Mouse (Mus musculus) lung, adult 2 months (tissue): Measurements from ENCODE around the gene Egln3. TPM values are rescaled to one million over a fixed set of nuclear protein-coding genes. Genes with fewer than 3 reads are reported as not detected.

Source experiments
- DNase-seq: peaks from one replicate; pipeline ENCODE4 v3.0.0; 2022
- H3K4me1 ChIP-seq: fragments of 200-500 bp; 2 replicates; pipeline ENCODE4 v1.6.1; 2011; ENCODE audit warnings: low read length; ENCODE audit not compliant: control insufficient read depth, insufficient read depth
- H3K4me3 ChIP-seq: fragments of 200-500 bp; replicated peaks from 2 replicates; pipeline ENCODE3; 2011; ENCODE audit warnings: low read depth, mild to moderate bottlenecking, control low read depth, low read length; ENCODE audit errors: extremely low read depth
- CTCF ChIP-seq: fragments of 200-500 bp; IDR thresholded peaks from 2 replicates; pipeline ENCODE4 v1.5.1; 2011; ENCODE audit warnings: mild to moderate bottlenecking, low read length, control low read depth; ENCODE audit not compliant: insufficient read depth
- POLR2A ChIP-seq: fragments of 200-500 bp; IDR thresholded peaks from 2 replicates; pipeline ENCODE4 v1.6.1; 2011; ENCODE audit warnings: low read depth, mild to moderate bottlenecking, control low read depth, low read length, borderline replicate concordance; ENCODE audit errors: extremely low read depth
- WGBS: fragments of 180-500 bp; shearing (Covaris S2); methylation state at CpG from one replicate; pipeline ENCODE4 v1.1.7; 2018; 5-methylcytosine and 5-hydroxymethylcytosine counted together
- polyA plus RNA-seq: library from polyadenylated mRNA; depleted of rRNA; stranded (reverse); fragments of >200 nt; gene quantifications from 2 replicates; pipeline ENCODE4 v1.2.3, GENCODE M21; 2012

The Egln3 gene
- polyA plus RNA-seq, 1 experiment = 9.2 TPM

- TF ChIP-seq POLR2A (no peak), CTCF (no peak)
- DNase-seq = no peak
- WGBS = 65% methylated on average over 2 of the region's 2 CpGs
- Histone ChIP-seq H3K4me3 (no peak overlapping the region), H3K4me1 (no peaks in the 10 kb centered on the region)
These were observed 22.7 kb upstream of the Egln3 start for GRCm38 (mm10) chr12:54226341-54226740.

DNA sequence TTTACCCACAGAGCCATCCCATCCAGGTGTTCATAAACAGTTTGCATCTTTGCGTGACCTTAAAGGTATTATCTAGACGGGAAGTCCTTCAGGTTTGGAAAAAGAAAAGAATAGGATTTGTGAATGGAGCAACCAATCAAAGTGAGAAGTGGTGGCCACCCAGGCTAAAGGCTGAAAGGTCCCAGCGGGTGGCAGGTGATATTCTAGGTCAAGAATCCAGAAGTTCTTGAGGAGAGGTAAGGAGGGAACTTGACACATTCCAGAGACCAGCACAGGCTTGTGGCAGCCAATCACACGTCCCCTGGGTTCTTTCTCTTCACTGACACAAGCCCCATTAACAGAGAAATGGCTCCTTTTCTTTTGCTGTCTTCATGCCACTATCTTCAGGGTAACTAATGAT, 21.9 kb upstream of the Egln3 start:
- no peak for TF ChIP-seq POLR2A
- no peak for TF ChIP-seq CTCF
- Histone ChIP-seq H3K4me1 (no peaks in the 10 kb centered on the region), H3K4me3 (no peak overlapping the region)
- no peak for DNase-seq
- WGBS = 66% methylated on average over 4 of the region's 4 CpGs

DNA sequence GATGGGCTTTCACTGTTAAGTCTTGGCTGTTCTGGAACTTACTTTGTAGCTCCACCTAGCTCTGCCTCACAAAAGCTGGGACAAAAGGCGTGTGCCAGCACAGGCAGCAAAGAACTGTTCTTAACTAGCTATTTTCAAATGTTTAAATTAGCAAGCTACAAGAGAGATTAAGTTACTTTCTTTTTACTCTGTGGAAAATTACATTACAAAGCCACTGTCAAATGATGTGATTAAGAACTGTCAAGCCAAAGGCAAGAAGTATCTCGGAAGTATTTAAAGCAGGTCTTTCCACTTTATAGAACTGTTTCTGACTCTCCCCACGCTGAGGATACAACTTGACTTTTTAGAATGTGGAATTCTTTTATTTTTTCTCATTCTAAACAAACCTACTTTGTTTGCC, 21.4 kb upstream of the Egln3 start:
- H3K4me1 ChIP-seq = no peaks in the 10 kb centered on the region
- 57% methylated on average over 3 of the region's 3 CpGs for WGBS
- no peak for TF ChIP-seq POLR2A
- TF ChIP-seq CTCF = no peak
- DNase-seq = no peak
- H3K4me3 ChIP-seq = no peak overlapping the region

- no peak for DNase-seq
- no peaks in the 10 kb centered on the region for H3K4me1 ChIP-seq
- no peak overlapping the region for H3K4me3 ChIP-seq
- WGBS = 75% methylated on average over 12 of the region's 12 CpGs
- no peak for TF ChIP-seq POLR2A
- TF ChIP-seq CTCF = no peak
These were observed 18.5 kb upstream of the Egln3 start for GRCm38 (mm10) chr12:54222036-54222760.

DNA sequence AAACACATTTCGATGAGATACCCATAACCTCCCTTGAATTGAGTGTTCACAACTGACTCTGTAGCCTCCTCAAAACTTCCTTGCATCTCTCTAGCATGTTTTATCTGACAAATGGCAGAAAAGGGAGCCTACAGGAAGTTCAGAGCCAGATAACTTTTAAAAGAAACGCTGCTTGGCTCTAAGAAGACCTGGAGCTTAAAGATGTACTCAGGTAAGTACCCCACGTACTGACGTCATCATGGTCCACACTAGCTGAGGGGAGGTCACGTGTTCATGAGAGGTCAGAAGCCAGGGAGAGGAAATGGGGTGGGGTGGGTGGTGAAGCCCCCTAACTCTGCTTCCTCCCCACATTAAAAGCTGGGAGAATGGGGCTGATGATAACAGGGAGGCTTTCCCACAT, 13.0 kb upstream of the Egln3 start:
- no peaks in the 10 kb centered on the region for H3K4me1 ChIP-seq
- no peak overlapping the region for H3K4me3 ChIP-seq
- TF ChIP-seq CTCF (no peak), POLR2A (no peak)
- DNase-seq = no peak
- 66% methylated on average over 5 of the region's 5 CpGs for WGBS

GRCm38 (mm10) chr12:54214426-54214825, 10.8 kb upstream of the Egln3 start:
- no peak overlapping the region for H3K4me3 ChIP-seq
- DNase-seq = no peak
- TF ChIP-seq POLR2A = no peak
- no peaks in the 10 kb centered on the region for H3K4me1 ChIP-seq
- WGBS = 70% methylated on average over 6 of the region's 6 CpGs

DNA sequence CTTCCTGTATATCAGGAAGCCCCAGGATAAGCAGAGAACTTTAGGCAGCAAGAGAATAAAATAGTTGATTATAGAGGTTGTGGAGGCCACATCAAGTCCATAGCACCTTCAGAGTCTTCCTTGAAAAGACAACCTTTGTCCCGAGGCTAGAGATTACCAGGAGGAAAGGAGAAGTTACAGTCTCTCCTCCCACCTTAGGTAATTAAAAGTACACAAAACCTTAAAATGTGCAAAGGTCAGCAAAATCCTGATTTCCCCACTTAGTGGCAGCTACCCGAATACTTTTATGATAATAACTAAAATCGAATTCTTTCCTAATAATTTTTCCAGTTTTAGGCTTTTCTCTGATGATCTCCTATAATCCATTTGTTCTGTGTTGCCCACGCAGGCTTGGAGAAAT, 10.2 kb upstream of the Egln3 start:
- peaks cover 2% of the 10 kb centered on the region; the same call in 1 of the 2 replicates for H3K4me1 ChIP-seq
- TF ChIP-seq POLR2A (no peak), CTCF (no peak)
- 73% methylated on average over 4 of the region's 4 CpGs for WGBS
- no peak overlapping the region for H3K4me3 ChIP-seq
- DNase-seq = no peak

DNA sequence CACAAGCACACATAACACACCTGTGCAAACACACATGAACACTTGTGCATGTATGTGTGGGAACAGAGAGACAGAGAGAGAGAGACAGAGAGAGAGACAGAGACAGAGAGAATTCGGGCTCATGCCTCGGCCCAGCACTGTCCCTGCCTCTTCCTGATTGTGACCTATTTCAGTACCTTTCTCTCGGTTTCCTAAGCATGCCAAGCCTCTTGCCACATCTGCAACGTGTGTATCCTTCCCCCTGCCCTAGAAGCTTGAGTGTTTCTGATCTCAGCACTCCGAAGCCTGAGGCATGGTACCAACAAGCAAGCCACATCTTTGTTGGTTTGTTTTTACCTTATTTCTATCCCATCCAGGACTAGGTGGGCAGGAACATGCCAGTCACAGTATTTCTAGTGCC, 9.6 kb upstream of the Egln3 start:
- no peak for DNase-seq
- Histone ChIP-seq H3K4me3 (no peak overlapping the region), H3K4me1 (peaks cover 2% of the 10 kb centered on the region; the same call in 1 of the 2 replicates)
- WGBS = 48% methylated on average over 5 of the region's 5 CpGs
- TF ChIP-seq CTCF (no peak), POLR2A (no peak)

DNA sequence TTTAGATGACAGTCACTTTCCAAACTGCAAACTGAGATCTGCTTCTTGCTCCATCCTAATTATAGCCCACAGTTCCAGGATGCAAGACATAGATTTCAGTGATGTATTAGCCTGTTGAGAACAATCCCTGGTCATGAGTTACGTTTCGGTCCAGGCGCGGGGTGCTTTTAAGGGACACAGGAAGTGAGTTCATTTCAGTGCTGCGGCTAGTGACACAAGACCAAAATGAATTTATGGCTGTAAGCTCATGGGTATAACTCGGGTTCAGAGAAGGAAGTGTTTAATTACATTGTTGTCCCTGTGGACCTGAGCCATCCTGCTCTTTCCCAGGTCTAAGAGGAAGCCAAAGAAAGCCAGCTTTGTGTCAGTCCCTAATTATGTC, 5.5 kb upstream of the Egln3 start:
- Histone ChIP-seq H3K4me3 (no peak overlapping the region), H3K4me1 (peaks cover 2% of the 10 kb centered on the region; the same call in 1 of the 2 replicates)
- DNase-seq = no peak
- TF ChIP-seq CTCF (no peak), POLR2A (no peak)
- 23% methylated on average over 6 of the region's 6 CpGs for WGBS

GRCm38 (mm10) chr12:54208433-54209181, 4.9 kb upstream of the Egln3 start:
- no peak overlapping the region for H3K4me3 ChIP-seq
- 53% methylated on average over 8 of the region's 8 CpGs for WGBS
- DNase-seq = no peak
- H3K4me1 ChIP-seq = peaks cover 2% of the 10 kb centered on the region; the same call in 1 of the 2 replicates
- TF ChIP-seq POLR2A (no peak), CTCF (no peak)
